Mouse (Mus musculus): ENCODE data around the gene Ang2. TPM values are rescaled to one million over a fixed set of nuclear protein-coding genes. Genes with fewer than 3 reads are reported as not detected.

Gene Ang2
- total RNA-seq (2012; rRNA removed) (not detected in 2 replicates), total RNA-seq (2014; rRNA removed) (not detected in 2 replicates), polyA plus RNA-seq (2012; ENCODE audit: insufficient read length, low read depth) (not detected in 2 replicates)

DNA sequence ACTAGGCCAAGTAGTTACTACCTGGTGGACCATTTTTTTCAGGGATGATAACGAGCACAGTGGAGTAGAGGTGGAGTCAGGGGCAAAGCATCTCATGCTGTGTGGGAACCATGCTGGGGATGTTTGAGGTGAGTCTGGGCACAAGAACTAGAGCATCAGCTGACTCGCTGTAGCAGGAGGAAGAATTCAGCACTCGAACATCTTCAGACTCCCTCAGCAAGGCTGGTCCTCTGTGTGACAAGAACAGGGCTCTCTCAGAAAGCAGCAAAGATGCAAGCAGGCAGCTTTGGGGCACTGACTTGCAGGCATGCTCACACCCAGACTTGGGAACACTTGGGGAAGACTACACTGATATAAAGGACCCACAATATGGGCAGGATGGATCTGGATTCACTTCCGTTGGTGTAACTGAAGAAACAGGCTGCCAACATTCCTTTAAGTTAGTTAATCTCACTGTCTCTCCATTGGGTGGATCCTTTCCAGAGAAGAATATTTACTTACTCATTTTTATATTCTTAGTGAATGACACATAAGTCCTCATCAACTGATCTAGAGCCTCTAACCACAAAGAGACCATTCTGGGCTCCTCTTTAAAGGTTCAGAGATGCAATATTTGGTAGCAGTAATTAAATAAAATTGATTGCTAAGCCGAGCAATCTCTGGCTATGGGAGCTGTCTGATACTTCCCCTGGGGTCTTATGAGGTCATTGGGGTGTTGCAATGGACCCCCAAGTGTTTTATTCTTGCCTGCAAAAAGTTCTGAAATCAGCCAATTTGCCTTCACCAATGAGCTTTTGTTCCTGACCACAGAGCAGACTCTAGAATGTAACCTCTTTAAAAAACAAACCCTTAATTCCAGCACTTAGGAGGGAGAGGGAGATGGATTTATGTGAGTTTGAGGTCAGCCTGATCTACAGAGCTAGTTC, at the start of gene Ang2:
Gene Ang2 (minus strand): TSS at position 51 of the 926 bp plus-strand sequence.
- H3K9ac ChIP-seq (ENCODE audit: insufficient read depth, low read depth) = no peak within 1 kb of the TSS
- no peaks in the 10 kb centered on the region for H3K27me3 ChIP-seq (replicated peaks)
- no peak for TF ChIP-seq JUND (conservative IDR thresholded peaks at IDR 0.05; ENCODE audit: low read depth, low read length)
- no peaks in the 10 kb centered on the region for H3K79me2 ChIP-seq (replicated peaks; ENCODE audit: control insufficient read depth, extremely low read depth, insufficient read depth, poor library complexity, severe bottlenecking)
- no peak within 1 kb of the TSS for H3K4me3 ChIP-seq (replicated peaks in 1 of 3; ENCODE audit: low read depth in 2 of 3, low read length in 2 of 3, poor library complexity in 1 of 3)
- in situ Hi-C loops (cut with MboI; ENCODE audit: low pct_ligation_motif_present, low pct_unique_long_range_greater_than_20kb, low sequenced_read_pairs) (no loop called here), dilution Hi-C loops (cut with MboI; ENCODE audit: extremely low pct_ligation_motif_present, extremely low pct_unique_long_range_greater_than_20kb, low sequenced_read_pairs) (no loop called here)
- H3K9me3 ChIP-seq (replicated peaks; ENCODE audit: low read length) = no peaks in the 10 kb centered on the region
- 0 out of 2 replicates have a peak within 1 kb of the TSS, but pooled peaks have one; percentile 39 for H3K27ac ChIP-seq (ENCODE audit: insufficient read depth, low read depth)
- H3K4me2 ChIP-seq (ENCODE audit: insufficient read depth, low read depth, poor library complexity, severe bottlenecking) = no peak within 1 kb of the TSS
- no peak for DNase-seq (ENCODE audit: extremely low read depth)
- peaks cover 8 to 16% of the 10 kb centered on the region in 2 experiments for H3K4me1 ChIP-seq (ENCODE audit: control insufficient read depth in 1 of 2, insufficient read depth in 2 of 2)
- no peaks in the 10 kb centered on the region for H3K36me3 ChIP-seq (replicated peaks in 1 of 2; ENCODE audit: control insufficient read depth in 1 of 2, insufficient read depth in 1 of 2, low read length in 1 of 2)

DNA sequence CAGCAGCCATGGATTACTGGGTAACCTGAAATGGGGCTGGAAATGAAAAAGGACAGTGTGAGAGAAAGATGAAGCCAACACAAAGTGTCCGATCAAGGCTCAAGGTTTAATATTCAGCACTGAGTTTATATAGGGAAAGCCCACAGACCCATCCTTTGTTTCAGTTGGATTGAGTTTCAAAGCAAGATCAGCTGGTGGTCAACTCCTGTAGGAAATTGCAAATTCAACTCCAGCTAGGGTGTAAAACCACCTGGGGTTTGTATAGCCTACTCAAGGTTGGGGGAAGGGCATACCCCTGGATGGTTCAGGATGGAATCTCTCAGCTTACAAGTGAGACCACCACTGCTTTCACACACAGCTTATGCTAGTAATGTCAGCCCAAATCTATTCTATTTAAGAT, 48.8 kb upstream of the Ang2 start:
- no peak for TF ChIP-seq MYC (IDR thresholded peaks at IDR 0.05; ENCODE audit: low read depth, low read length)
- TF ChIP-seq GABPA (IDR thresholded peaks at IDR 0.05; ENCODE audit: insufficient replicate concordance, low read depth, low read length) = no peak
- TF ChIP-seq HCFC1 (IDR thresholded peaks at IDR 0.05; ENCODE audit: low read depth, low read length) = no peak
- TF ChIP-seq CHD2 (IDR thresholded peaks at IDR 0.05; ENCODE audit: low read length) = no peak
- no peak for TF ChIP-seq JUN (IDR thresholded peaks at IDR 0.05; ENCODE audit: insufficient read depth, low read depth, low read length)
- TF ChIP-seq KAT2A (IDR thresholded peaks at IDR 0.05; ENCODE audit: insufficient replicate concordance, low read length) = no peak
- TF ChIP-seq IRF4 (IDR thresholded peaks at IDR 0.05; ENCODE audit: low read depth, low read length) = no peak
- TF ChIP-seq ZNF384 (IDR thresholded peaks at IDR 0.05; ENCODE audit: low read depth, low read length) = no peak
- TF ChIP-seq ETS1 (conservative IDR thresholded peaks at IDR 0.05; ENCODE audit: low read depth, low read length) = no peak
- no peak for TF ChIP-seq JUND (conservative IDR thresholded peaks at IDR 0.05; ENCODE audit: low read depth, low read length)
- no peak for TF ChIP-seq UBTF (IDR thresholded peaks at IDR 0.05; ENCODE audit: low read depth, low read length)
- no peak for TF ChIP-seq MAX (IDR thresholded peaks at IDR 0.05; ENCODE audit: low read length)
- TF ChIP-seq MAZ (IDR thresholded peaks at IDR 0.05; ENCODE audit: low read depth, low read length) = no peak
- no peak for TF ChIP-seq RCOR1 (conservative IDR thresholded peaks at IDR 0.05; ENCODE audit: low read depth, low read length)
- no peak for TF ChIP-seq POLR2AphosphoS2 (IDR thresholded peaks at IDR 0.05; ENCODE audit: low read depth, low read length)
- no peak for TF ChIP-seq TBP (conservative IDR thresholded peaks at IDR 0.05; ENCODE audit: low read depth, low read length)
- Histone ChIP-seq H3K36me3 (replicated peaks in 1 of 2; ENCODE audit: control insufficient read depth in 1 of 2, insufficient read depth in 1 of 2, low read length in 1 of 2) (no peaks in the 10 kb centered on the region), H3K27me3 (replicated peaks) (no peaks in the 10 kb centered on the region), H3K27ac (ENCODE audit: insufficient read depth, low read depth) (no peak overlapping the region), H3K4me2 (ENCODE audit: insufficient read depth, low read depth, poor library complexity, severe bottlenecking) (no peak overlapping the region), H3K9me3 (replicated peaks; ENCODE audit: low read length) (no peaks in the 10 kb centered on the region), H3K4me3 (replicated peaks in 1 of 3; ENCODE audit: low read depth in 2 of 3, low read length in 2 of 3, poor library complexity in 1 of 3) (no peak overlapping the region), H3K79me2 (replicated peaks; ENCODE audit: control insufficient read depth, extremely low read depth, insufficient read depth, poor library complexity, severe bottlenecking) (no peaks in the 10 kb centered on the region), H3K9ac (ENCODE audit: insufficient read depth, low read depth) (no peak overlapping the region), H3K4me1 (ENCODE audit: control insufficient read depth in 1 of 2, insufficient read depth in 2 of 2) (peaks cover 20 to 64% of the 10 kb centered on the region in 2 experiments)
- DNase-seq (ENCODE audit: extremely low read depth) = no peak
- dilution Hi-C loops (cut with MboI; ENCODE audit: extremely low pct_ligation_motif_present, extremely low pct_unique_long_range_greater_than_20kb, low sequenced_read_pairs) (no loop called here), in situ Hi-C loops (cut with MboI; ENCODE audit: low pct_ligation_motif_present, low pct_unique_long_range_greater_than_20kb, low sequenced_read_pairs) (no loop called here)
